Mouse (Mus musculus) kidney, postnatal 10 days (tissue): ENCODE data around the gene Spint2.

Experiments
- DNase-seq: peaks from one replicate; pipeline ENCODE4 v3.0.0; 2021; ENCODE audit warnings: mixed read lengths

Spint2 gene

DNA sequence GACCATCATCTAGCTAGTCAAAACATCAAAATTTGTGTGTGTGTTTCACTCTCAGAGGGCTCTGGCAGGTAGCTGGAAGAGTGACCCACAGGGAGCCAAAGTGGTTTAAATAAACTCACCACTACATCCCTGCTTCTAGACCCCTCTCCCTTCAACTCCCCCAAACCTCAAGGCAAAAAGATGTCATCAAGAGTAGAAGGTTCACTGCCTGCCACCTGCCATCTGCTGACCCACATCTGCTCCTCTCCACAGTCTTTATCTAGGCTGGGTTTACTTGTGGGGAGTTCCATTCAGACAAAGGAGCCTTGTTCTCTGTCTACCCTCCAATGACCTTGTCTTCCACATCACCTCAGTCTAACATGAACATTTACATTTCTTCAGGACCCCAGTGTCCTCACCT lies 2.5 kb downstream of the Spint2 start:
- no peak for DNase-seq

- no peak for DNase-seq
Observed at GRCm38 (mm10) chr7:29277510-29277909, 4.2 kb downstream of the Spint2 start.

GRCm38 (mm10) chr7:29276715-29277114 lies 5.0 kb downstream of the Spint2 start:
- DNase-seq: peak; percentile 67

DNA sequence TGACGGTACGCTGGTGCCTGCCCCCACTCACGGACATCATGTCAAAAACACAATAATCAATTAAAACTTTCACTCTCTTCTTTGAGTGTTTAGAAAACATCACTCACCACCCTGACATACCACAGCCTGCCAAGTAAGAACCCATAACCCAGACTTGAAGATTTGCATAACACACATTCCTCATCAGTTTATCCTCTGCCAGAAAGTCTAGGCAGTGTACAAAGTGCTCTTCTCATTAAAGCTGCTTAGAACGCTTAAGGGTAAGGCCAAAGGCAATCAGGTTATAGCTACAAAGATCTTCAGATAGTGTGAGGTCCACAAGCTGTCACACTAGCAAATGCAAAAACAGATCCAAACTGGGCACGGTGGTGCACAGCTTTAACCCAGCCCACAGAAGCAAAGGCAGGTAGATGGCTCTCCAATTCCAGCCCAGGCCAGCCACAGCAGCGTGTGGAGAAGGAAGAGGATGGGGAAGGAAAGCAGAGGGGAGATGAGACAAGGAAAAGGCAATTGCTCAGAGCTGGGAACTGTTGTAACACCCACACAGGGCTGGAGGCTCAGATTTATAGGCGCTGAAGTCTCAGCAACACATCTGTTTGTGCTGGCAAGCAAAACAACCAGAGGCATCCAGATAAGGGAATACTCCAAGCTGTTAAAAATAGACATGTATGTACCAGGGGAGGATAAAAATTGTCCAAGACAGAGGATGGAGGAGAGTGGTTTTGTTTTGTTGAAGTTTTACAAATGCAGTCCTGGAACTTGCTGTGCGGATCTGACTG lies 9.8 kb downstream of the Spint2 start:
- DNase-seq: peak; percentile 42

- no peak for DNase-seq
Observed at GRCm38 (mm10) chr7:29270445-29270844, 11.3 kb downstream of the Spint2 start.

DNA sequence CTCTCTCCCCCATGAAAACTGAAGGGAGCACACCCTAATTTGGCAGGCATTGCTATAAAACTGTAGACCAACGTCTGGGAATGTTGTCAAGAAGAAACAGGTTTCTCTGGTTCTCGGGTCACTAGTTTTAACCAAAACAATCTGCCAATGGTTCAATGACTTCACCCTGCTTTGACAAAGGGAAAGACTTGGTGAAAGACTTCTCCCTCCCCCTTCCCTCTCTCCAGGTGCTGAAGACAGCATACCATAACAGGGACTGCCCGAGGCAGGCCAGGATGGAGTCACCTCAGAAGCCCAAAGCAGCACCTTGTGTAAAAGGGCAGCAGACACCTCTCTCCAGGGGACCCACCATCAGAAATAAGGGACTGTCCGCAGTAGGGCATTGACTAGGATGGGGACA lies 14.8 kb downstream of the Spint2 start:
- peak; percentile 22 for DNase-seq

DNA sequence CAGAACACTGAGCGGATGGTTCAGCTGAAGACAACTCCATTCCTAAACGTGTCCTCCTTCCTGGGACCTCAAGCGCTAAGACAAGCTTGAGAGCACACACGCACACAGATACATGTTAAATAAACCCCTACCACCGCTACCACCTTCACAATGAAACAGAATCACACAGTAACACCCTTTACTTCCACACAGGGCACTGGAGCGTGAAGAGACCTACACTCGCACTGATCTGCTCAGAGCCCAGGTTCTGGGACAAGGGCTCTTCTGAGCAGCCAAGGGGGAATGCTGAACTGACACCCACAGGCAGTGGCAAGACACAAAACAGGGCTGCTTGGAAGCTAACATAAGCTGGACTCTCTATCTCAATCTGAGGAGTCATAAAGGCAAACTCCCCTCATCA lies 16.1 kb downstream of the Spint2 start:
- DNase-seq: no peak

GRCm38 (mm10) chr7:29263831-29264230 lies 17.9 kb downstream of the Spint2 start:
- DNase-seq: no peak

- DNase-seq: no peak
Observed at GRCm38 (mm10) chr7:29262151-29262550, 19.6 kb downstream of the Spint2 start.

- no peak for DNase-seq
Observed at GRCm38 (mm10) chr7:29259781-29260730, 21.7 kb downstream of the Spint2 start.

GRCm38 (mm10) chr7:29257368-29257767 lies 24.3 kb downstream of the Spint2 start:
- peak; percentile 69 for DNase-seq

GRCm38 (mm10) chr7:29255875-29256274 lies 25.8 kb downstream of the Spint2 start:
- no peak for DNase-seq

DNA sequence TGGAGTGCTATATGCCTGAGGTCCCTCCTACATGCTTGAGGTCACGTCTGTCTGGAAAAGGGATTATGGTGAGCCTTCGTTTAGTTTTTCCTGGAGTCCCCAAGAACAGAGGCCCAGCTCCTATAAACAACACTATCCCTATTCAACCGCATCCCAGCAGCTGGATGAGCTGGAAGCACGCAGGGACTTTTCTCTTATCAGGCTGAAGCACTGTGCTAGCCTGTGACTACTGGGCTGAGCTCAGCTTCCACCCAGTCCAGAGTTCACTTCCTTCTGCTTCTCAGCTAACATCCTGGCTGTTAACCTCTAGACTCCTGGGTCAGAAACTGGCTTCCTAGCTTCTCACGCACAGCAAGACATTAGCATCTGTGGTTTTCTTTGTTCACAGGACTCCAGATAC lies 27.9 kb downstream of the Spint2 start:
- peak; percentile 54 for DNase-seq

- DNase-seq: no peak
Observed at GRCm38 (mm10) chr7:29251166-29251565, 30.5 kb downstream of the Spint2 start.

DNA sequence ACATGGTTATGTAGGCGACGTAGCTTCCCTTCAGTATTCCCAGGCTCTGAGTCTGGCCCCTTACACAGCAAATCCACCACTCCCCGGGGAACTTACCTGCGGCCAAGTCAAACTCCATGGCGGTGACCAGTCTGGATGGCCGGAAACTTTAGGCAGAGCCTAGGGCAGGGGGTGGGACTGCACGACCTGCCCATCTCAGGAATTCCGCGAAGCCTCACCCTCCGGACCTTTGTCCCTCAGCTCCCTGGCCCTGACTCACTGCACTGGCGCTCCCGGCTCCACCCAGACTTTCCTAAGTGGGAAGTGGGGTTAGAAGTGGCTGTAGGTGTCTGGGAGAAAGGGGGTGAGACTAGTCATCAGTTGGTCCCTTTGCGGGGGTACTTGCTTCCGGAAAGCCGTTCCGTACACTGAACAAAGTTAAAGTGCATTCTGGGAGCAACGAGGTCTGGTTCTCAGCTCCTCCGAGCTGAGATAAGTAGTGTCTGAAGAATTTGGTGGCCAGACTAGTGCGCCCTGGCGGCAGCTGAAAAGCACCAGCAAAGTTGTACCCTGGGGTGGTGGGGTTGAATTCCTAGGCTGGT lies 33.4 kb downstream of the Spint2 start, which contains the start of gene 2200002D01Rik:
Gene 2200002D01Rik, minus strand, starts transcription at position 206 of the 581 bp plus-strand sequence.
- peak; percentile 72 for DNase-seq

GRCm38 (mm10) chr7:29247706-29248105 lies 34.0 kb downstream of the Spint2 start:
- DNase-seq: peak; percentile 62

GRCm38 (mm10) chr7:29247314-29247700 lies 34.4 kb downstream of the Spint2 start:
- peak; percentile 89 for DNase-seq

DNA sequence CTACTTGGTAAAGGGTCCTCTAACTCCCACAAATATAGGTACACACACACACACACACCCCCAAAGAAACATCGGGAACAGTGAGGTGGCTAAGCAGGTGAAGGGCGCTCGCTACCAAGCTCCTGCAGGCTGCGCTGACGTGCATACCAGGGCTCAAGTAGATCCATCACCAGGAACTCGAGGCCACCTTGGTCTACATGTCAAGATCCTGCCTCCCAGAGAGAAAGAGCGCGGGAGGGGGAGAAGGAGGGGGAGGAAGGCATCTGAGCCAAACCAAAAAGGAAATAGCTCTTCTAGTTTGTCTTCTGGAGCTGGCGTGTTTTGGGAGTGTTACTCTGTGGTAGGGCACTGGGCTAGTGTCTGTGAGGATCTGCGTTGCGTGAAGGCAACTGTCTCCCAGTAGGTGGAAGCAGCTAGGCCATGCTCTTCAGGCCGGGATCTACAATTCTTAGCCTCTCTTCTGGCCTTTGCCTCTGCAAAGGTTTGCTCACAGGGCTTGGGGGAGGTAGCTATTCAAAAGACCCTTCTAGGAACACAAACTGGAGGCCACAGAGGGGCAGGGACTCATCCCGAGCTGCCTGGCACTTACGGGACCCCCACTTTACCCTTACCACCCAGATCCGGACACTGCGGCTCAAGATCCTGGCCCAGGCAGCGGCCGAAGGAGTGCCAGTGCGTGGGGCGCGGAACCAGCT lies 34.9 kb downstream of the Spint2 start:
- DNase-seq: no peak

GRCm38 (mm10) chr7:29246015-29246414 lies 35.7 kb downstream of the Spint2 start:
- DNase-seq: no peak

DNA sequence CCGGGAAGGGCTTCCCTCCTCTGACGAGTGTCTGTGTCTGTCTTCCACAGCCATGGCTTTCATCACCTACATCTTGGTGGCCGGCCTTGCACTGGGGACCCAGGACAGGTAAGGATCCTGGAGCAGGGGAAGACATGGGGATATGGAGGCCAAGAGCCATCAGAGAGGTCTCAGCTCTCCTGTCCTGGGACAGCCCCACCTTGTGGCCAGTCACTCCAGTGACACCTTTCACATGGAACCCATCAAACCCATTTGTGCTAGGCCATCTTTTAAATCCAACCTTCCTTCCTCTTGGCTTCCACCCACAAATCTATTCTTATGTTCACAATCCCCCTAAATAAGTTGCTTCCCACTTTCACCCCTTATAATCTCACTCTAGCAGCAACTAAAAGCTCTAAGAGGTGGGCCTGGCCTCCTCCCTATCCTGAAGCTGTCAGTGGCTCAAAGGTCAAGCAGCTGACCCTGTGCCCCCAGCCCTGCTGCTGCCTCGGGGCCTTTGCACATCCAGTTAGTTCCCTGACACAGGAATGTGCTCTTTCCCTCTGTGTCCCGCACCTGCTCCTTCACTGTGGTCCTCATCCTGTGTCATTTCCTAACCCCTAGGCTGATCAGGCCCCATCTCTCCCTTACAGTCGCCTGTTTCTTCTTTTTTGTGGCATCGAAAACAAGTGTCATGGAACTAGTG lies 36.8 kb downstream of the Spint2 start:
- peak; percentile 51 for DNase-seq

GRCm38 (mm10) chr7:29238019-29238967 lies 43.4 kb downstream of the Spint2 start, which contains the start of gene Yif1b:
TSS of gene Yif1b (plus strand) at chr7:29238329.
- peak; percentile 99 for DNase-seq
